Mouse (Mus musculus) bone marrow macrophage, adult 2 months (primary cell): ENCODE measurements around the gene Mllt3.

Experiments
- CTCF ChIP-seq: IDR thresholded peaks from 2 replicates; pipeline ENCODE4 v1.5.1; 2012; ENCODE audit warnings: low read depth, mild to moderate bottlenecking, low read length, moderate library complexity
- POLR2A ChIP-seq: IDR thresholded peaks from 2 replicates; pipeline ENCODE4 v1.6.1; 2012; ENCODE audit warnings: mild to moderate bottlenecking, low read depth, low read length, borderline replicate concordance

DNA sequence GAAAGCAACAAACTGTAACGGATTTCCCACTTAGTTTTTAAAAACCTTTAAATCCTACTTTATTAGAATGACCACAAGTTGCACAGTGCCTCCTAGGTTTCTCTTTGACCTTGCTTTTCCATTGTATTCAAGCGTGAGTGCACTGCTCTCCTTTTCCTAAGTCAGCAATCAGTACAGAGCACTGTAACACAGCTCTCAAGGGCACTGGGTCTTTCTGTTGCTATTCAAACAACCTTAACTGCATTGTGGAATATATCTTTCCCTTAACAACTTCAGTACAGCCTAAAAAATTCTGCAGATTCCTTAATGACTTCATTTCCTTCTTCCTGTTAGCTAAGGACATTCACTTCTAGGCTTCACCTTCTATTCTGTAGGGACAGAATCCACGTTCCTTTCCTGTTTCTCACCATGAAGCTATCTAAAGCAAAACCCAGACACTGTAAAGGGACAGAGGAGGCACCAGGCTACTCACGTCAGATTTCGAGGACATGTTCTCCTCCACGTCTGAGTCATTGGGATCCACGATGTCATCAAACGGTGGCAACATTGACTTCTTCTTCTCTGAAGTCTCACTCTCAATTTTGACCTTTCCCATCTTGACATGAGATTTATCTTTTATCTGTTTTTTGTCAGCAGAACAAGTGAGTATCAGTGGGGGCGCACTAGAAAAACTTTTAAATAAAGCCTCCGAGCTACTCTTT is 192.8 kb downstream of the Mllt3 start:
- TF ChIP-seq CTCF (no peak), POLR2A (no peak)
